Comparison of ENCODE assay signal across 8 mouse cellular contexts in the genomic region with DNA sequence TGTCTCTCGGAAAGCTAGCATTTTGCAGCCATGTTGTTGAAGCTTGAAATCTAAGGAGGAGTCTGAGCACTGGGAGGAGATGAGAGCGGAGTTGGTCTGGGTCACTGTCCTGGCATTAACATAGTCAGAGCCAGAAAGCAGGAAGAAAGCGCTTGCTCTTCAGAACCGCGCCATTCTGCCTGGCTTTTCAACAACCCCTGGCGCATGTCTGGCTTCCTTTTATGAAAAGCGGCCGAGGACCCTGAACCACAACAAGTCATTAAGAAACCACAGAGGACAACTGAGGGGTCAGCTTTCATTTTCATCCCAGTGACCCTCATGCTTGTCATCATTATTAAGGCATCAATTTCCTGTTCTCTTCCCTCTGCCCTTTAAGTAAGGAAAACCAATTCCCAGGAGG.
A peak's percentile ranks its signal among the peaks of the same experiment; 100 is the strongest.
DNase-seq lines count a peak whose midpoint lies in the region; ATAC-seq and TF ChIP-seq lines count a peak whose summit lies in the region.
"Had no signal": no experiment of that assay in that cellular context is flagged by ENCODE, and none has a peak within 500 bp of the region (broad histone marks: within the 10 kb centered on the region; RNA-seq: fewer than 3 reads in every experiment).

No protein-coding gene starts in this region.

- TF ChIP-seq POLR2A in kidney, adult 2 months (IDR thresholded peaks at IDR 0.05; ENCODE audit: low read depth, low read length) = no peak

- no peak for TF ChIP-seq CTCF in kidney, adult 2 months (conservative IDR thresholded peaks at IDR 0.05; ENCODE audit: insufficient read depth, insufficient read length, low read depth, low read length)

- DNase-seq in NIH3T3 (ENCODE audit: low read depth) = peak; percentile 29
- peak; percentile 50 for DNase-seq in embryo, embryonic 9.5 days (ENCODE audit: extremely low spot score)
- peak; percentile 59 for DNase-seq in kidney, adult 2 months
- DNase-seq in midbrain, embryonic 10.5 days (ENCODE audit: low spot score) = peak; percentile 30
- no peak for DNase-seq in thymus, adult 18-20 months

- no peak for ATAC-seq in megakaryocyte-erythroid progenitor cell, adult 5-6 weeks (replicated peaks; ENCODE audit: low FRiP score, low TSS enrichment, poor library complexity, severe bottlenecking)
- no peak for ATAC-seq in activated CD4-positive, CD25-positive, alpha-beta regulatory T cell, adult 4 months
- ATAC-seq: inflammation-experienced regulatory T-cells, adult 6 months had no signal

- H3K4me1 ChIP-seq in kidney, adult 2 months (ENCODE audit: control insufficient read depth, insufficient read depth, low read length) = no peaks in the 10 kb centered on the region
- peaks cover 28% of the 10 kb centered on the region for H3K4me1 ChIP-seq in midbrain, embryonic 10.5 days

- H3K27ac ChIP-seq in kidney, adult 2 months (ENCODE audit: insufficient read depth, low read depth, low read length) = peak overlapping the region; percentile 52; the same call in 1 of the 2 replicates
- H3K27ac ChIP-seq in midbrain, embryonic 10.5 days (replicated peaks) = peak overlapping the region; percentile 28; the same call in 1 of the 2 replicates

- no peaks in the 10 kb centered on the region for H3K27me3 ChIP-seq in kidney, adult 2 months (replicated peaks; ENCODE audit: control insufficient read depth, insufficient read depth, low read length)
- peaks cover 18% of the 10 kb centered on the region for H3K27me3 ChIP-seq in midbrain, embryonic 10.5 days (ENCODE audit: low read depth, poor library complexity, severe bottlenecking)

- H3K4me3 ChIP-seq in kidney, adult 2 months (ENCODE audit: insufficient read depth, low read depth, low read length) = no peak overlapping the region
- H3K4me3 ChIP-seq in midbrain, embryonic 10.5 days = no peak overlapping the region; the same call in 1 of the 2 replicates

- H3K9me3 ChIP-seq in midbrain, embryonic 10.5 days (replicated peaks) = no peaks in the 10 kb centered on the region

- no peaks in the 10 kb centered on the region for H3K36me3 ChIP-seq in kidney, adult 2 months (ENCODE audit: control insufficient read depth, insufficient read depth, low read length)
- no peaks in the 10 kb centered on the region for H3K36me3 ChIP-seq in midbrain, embryonic 10.5 days

- WGBS in kidney, adult 2 months = 9% methylated on average over 8 of the region's 8 CpGs
- WGBS in midbrain, embryonic 10.5 days = 37% methylated on average over 8 of the region's 8 CpGs

Comparison
In these comparisons a context has a peak if more than half of its experiments do, and no peak if none do; other contexts are left out.
1. DNase-seq: peak in NIH3T3 (single experiment), embryo, embryonic 9.5 days (single experiment), kidney, adult 2 months (single experiment) and midbrain, embryonic 10.5 days (single experiment); none in thymus, adult 18-20 months (0 of 2).